Mouse (Mus musculus) forelimb bud, embryonic 11.5 days (tissue): Measurements from ENCODE around the gene Slc18a3.

ENCODE experiments used
- DNase-seq: peaks from one replicate; pipeline ENCODE4 v3.0.0-alpha.2; 2012; ENCODE audit warnings: low read depth, low spot score

Slc18a3 gene

DNA sequence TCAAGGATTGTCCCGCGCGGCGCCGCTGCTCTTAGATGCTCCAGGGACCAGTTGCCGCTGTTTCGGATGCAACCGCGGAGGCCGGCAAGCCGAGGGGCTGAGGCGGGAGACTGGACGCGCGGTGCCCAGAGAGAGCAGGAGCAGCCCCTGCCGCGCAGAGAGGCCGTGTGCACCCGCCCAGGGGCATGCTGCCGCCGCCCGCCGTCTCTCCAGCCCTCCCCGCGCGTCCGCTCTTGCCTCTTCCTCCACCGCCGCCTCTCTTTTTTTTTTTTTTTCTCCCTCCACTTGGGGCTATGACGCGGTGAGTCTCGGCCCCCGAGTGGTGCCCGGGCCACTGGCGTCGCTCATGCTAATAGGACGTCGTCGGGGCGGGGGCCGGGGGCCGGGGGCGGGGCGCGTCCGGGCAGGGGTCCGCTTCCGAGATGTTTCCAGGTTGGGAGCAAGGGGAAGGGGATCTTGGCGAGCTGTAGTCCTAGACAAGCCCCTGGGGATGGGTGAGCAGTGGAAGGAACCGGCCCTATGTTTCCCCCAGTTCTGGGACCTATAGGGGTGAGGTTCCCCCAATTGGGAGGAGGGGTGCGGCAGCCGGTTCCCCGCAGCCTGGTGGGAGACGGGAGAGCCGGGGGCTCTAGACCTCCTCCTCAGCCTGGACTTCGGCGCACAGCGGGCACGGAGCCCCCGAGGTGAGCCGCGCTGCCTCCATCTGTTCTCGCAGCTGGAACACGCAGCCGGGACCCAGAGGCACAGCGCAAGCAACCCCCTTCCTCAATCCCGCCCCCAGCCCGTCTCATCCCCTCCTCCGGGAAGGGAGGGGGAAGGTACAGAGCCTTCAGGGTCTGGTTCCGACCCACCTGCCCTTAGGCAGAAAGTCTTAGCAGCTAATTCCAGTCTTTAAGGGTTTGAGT, at the start of gene Slc18a3:
Gene Slc18a3 (minus strand): TSS at position 250 of the 905 bp plus-strand sequence.
- no peak for DNase-seq

DNA sequence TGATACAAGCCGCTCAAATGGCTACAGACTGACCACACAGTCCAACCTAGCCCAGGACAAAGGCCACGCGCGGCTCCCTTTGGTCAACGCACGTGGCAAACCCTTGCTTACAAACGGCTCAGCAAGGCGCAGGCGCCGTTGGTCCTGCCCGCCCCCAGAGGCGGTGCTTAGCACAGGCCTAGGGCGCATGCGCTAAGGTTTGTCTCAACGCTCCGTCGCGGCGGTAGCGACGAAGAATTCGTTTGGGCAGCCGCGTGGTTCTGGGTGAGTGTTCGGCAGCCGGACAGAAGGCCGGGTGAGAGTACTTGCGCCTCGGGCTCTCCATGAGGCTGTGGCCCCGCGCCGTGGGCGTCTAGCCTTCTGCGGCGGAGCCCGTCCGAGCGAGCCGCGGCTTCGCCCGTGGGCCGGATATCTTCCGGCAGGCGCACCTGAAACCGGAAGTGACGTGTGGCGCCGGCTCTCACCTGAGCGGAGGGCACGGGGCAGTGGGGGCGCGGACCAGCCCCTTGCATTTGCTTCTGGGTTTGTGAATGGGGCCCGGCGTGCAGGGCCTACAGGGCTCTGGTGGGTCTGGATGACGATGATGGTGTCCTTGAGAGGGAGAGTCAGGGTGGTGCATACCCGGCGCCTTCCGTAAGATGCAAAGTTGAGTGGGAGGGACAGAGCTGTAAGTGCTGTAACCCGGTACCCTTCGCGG, 48.8 kb upstream of the Slc18a3 start, which contains the start of gene Ercc6:
Gene Ercc6 (plus strand): TSS at position 186 of the 697 bp plus-strand sequence.
- DNase-seq, result peak; percentile 96

DNA sequence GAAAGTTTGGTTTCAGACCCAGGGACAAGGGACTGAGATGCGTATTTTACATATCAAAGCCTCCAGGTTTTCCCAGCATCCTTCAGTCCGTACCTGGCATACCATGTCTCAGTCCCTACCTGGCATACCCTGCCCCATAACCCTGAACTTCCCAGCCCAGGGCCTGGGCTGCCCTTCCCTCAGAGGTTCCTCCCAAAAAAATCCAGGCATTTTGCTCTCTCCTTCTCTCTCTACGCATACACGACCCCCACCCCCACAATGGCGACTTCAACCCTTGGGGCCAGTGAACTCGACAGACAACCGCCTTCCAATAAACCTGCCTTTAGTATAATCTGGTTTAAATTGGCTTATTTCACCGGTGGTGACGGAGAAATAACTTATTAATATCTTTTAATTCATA, 48.3 kb upstream of the Slc18a3 start:
- no peak for DNase-seq

DNA sequence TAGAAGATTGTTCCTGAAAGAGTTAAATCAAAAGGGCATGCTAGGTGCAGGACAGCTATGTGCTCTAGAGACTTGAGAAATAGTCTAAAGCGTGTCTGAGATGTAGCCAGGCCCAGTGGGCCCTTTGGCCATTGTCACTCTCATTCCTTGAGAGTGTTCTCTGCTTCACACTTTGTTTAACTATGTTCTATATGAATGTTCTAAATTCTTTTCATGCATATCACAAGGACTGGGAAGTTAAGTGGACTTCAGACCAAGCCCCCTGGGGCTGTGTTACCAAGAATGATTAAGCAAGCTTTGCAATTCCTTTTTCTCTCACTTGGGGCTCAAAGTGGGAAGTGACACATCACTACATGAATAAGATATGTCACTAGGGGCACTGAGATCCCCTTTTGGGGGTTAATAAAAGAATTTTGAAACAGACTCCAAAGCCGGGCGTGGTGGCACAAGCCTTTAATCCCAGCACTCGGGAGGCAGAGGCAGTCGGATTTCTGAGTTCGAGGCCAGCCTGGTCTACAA, 44.9 kb upstream of the Slc18a3 start:
- no peak for DNase-seq

DNA sequence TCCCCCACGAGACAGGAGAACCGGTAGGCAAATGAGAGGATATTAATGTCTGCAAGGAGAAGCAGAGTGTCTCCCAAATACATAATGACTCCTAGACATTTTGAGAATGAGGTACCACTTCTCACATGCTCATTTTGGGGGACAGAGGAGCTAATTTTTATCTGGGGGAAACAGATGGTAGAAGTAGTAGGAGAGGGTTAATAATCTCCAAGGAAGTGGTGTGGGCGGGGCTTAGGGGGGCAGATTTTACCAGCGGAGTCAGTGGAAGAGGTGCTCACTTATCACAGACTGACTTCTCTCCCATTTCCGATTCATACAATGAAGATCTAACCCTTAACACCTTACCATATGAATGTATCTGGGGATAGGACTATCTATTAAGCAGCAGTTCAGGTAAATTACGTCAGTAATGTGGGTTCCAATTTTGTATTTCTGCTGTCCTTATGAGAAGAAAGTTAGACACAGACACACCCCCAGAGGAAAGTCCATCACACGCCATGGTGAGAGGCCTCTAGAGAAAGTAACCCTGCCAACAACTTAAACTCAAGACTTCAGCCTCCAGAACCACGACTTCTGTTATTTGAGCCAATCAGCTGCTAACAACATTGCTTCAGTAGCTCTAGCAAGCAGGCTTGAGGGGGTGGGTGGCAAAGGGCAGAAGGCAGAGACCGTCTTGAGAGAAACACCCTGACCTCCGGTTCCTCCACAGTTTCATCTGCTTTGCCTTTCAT, 43.6 kb upstream of the Slc18a3 start:
- no peak for DNase-seq

DNA sequence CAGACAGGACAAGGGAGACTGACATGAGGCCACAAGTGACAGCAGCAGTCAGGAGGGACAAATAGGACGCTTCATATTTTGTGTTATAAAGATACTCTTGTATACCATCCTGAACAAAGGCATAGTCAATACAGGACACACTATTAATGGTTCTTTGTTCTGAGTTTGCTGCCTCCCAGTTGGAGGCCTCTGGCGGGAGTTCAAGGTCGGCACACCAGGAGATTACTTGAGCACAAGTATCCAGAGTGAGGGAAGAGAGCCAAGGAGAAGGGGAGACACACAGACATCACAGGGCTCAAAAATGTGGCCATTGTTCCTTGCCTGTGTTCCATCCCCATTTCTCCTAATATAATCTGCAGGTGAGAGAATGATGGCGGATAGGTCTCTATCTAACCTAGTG, 42.6 kb upstream of the Slc18a3 start:
- no peak for DNase-seq

DNA sequence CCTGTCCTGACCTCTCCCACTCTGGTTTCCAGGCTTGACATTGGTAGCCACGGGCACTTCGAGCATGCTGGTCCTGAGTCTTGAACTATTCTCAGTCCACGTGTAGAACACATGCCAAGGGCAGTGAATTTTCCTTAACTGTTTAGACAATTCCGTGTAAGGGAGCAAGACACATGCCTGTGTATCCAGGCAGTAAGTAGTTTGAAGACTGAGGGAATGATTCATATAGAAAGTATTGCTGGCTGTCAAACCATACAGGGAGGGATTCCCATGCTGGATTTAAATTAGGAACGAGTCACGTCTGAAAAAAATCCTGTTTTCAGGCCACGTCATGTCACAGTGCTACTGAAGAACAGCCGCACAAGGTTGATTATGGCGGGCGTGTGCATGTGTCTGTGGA, 41.7 kb upstream of the Slc18a3 start:
- no peak for DNase-seq

DNA sequence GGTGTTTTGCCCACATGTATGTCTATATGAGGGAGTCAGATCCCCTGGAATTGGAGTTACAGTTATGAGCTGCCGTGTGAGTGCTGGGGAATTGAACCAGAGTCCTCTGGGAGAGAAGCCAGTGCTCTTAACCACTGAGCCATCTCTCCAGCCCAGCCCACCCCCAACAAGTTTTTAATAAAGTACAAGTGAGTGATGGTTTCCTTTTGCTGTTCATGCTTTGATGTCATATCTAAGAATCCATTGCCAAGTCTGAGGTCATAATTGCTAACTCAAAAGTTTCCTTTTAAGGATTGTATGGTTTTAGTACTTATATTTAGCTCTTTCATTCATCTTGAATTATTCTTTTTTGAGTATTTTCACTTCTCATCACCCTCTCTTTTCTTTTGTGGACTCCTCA, 39.2 kb upstream of the Slc18a3 start:
- DNase-seq, result no peak

DNA sequence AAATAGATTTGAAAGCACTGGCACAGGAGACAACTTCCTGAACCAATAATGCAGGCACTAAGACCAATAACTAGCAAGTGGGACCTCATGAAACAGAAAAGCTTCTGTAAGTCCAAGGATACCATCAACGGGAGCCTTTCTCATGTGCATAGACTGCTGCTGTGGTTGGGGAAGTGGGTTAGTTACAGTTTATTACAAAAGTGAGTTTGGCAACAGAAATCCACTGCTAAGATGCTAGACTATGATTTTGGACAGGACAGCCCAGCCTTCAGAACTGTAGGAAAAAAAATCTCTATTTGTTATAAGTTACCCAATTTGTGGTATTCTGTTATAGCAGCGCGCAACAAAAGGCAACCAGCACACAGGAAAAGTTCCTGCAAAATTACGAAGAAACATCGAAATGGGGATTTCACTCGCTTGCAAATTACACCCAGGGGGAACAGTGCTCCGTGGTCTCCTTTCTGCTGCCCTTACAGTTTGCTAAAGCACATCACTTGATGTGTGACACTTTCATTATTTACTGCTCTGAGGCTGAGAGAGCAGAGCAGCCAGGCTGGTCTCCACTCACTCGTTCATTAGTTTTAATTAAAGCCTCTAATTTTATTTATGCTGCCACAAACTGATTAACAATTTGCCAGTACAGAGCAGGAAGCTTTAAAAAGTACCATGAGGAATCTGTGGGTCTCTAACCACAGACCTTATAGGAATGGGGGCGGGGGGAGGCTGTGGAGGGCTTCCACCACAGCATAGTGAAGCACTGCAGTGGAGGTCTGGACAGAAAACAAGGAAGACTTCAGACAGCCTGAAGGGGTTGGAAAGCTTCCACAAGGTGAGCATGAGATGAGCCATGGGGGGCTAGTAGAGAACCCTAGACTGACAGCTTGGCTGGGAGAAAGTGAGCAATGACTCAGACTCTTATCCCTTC, 38.4 kb upstream of the Slc18a3 start:
- DNase-seq, result no peak

DNA sequence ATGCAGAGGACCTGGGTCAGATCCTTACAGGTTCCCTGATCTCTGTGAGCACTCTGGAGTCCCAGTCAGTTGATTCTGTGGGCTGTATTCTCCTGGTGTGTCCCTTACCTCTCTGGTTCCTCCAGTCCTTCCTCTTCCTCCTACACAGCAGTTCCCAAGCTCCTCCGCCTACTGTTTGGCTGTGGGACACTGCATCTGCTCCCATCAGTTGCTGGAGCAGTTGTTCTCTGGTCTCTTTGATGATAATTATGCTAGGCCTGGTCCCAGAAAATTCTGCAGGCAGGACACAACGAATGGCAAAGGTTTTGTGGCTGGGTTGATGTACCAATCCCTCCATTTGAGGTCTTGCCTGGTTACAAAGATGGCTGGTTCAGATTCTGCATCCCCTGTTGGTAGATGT, 36.7 kb upstream of the Slc18a3 start:
- DNase-seq, result no peak

DNA sequence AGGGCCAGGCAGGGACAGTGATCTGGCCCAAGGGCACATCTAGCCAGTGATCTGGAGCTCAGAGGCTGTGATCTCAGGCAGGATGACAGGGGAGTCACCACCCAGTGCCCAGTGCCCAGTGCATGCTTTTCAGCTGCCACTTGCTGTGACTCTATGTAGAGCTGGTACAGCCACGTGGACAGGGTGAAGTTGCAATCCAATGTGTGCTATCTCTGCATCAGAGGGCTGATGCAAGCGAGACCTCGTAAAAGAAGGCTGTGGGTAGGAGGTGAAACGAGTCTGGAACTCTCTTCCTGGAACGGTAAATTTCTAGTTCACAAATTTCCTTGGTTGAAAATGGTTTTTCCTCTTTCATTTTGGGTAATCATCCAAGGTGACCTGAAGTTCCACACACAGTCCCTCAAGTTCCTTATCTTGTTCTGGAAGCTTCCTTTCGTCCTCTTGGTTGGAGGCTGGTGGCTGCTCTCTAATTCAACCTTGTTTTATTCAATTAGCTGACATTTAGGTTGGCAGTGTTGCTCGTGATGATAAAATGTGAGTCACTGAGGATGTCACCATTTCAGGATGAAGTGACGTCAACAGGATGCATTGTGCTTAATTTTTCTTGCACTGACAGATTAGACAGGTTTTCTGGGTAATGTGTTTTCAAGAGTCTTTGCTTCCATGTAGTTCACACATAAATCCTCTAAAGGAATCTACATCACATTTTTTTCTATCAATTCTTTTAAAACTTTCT, 31.6 kb upstream of the Slc18a3 start:
- DNase-seq, result no peak

DNA sequence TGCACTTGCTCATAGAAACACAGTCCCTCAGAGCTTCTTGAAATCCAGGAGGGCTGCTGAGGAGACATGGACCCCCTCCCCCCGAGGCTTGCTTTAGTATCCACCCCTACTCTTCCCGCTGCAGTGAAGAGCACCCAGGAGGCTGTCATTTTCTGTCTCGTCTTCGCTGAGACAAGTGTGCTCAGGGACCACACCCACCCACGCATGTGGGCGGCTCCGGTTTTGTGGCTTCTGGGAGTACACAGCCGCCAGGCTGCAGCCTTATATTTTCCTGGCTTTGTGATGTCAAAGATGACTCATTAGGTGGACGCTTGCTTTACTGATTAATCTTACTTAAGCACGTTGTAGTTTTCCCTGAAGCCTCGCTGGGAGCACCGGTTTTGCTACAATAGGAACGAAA, 27.9 kb upstream of the Slc18a3 start:
- no peak for DNase-seq

DNA sequence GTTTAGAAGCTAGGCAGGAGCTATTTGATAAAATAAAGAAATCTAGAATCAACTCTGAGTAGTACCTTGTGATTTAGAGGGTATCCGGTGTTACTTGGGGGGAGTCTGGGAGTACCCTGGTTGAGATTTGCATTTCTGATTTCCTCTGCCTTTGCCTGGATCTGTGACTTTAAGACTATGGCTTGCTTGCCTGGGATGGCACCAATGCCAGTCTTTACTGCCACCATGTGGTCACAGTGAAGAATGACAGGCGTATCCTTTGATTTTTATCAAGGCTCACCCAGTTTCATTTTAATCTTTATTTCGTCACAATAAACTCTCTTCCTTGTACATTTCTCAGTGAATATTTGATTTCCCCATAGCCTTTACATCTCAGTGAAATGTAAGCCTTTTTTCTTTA, 17.4 kb upstream of the Slc18a3 start:
- peak; percentile 45 for DNase-seq

DNA sequence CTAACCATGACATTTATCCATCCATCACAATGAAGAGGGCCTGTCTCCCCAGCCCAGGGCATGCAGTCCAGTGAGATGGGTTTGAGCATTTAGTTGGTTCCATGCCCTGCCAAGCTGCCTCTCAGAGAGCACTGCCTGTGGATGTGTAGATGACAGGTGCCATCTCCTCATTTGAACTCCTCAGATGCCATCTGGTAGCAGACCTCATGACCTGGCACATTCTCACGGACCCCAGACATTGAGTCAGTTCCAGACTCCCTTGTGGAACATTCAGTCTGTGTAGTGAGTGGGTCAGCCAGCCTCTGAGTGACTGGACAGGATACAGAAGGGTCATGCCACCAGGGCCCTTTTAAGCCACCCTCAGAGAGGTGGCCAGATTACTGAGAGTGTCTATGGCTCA, 12.9 kb upstream of the Slc18a3 start:
- no peak for DNase-seq

DNA sequence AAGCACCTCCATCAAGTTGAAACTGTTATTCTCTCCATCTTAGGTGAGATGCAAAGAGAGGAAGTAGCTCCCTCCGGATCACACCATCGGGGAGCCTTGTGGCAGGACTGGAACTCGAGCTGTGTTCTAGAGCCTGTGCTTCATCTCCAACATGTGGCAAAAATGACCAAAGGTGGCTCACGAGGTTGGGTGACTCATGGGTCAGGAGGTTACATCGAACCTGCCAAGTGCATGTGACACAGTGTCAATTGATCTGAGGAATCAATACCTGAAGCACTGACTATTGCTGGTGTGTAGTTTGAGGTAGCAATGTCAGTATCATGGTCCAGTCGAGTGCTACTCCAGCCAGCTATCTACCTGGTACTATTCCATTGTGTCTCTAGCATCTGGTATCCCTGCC, 11.9 kb upstream of the Slc18a3 start:
- no peak for DNase-seq

DNA sequence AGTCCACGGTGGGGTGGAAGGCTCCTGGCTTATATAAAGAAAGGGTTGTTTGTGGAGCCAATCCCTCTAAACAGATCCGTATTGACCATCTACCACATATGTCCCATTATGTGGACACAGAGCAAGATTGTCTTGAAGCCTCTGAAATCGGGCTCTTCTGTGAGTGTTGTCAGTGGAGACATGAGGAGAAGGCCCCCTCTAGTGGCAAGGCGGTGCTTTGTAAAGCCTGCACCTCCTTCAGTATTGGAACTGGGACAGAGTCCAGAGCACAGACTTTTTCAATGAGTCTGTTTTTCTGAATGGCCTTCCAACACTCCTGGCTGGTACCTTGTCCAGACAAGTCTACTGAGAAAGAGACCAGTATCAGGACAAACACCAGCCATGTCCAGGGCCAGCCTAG, 8.3 kb upstream of the Slc18a3 start:
- DNase-seq, result peak; percentile 47

DNA sequence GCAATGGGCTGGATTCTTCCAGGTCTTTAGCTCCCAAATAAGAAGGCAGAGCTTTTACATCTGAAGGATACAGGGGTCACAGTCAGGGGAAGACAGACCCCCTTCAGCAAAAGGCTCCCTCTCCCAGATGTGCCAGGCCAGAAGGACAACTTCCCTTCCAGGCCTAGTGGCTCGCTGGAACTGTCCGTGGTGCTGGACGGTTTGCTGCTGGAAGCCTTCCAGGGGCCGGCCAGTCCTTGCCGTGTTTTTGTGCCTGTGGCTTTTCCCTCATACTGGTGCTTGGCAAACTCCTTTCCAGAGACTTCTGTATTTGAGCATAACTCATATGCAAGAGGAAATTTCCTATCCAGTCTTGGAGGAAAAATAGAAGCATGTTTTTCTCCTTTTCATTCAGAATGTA, 3.0 kb upstream of the Slc18a3 start:
- DNase-seq, result peak; percentile 69

DNA sequence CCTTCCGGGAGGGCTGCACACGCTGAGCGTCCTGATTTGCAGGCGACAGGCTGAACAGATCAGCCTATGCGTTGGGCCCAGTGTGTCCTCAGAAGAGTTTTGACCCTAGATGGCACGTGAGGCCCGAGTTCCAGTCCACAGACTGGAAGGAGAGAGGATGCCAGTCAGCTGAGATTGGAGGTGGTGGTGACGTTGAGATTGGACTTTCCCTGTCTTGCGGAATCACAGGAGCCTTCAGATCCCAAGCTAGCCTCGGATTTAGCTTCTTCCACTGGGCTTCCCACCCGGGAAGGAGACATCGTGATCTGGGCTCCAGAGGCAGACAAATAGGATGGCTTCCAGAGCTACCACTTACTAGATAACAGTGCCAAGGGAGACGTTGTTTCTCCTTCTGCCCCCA, 1.2 kb upstream of the Slc18a3 start, which contains the start of gene Chat:
Gene Chat (minus strand): TSS at position 101 of the 400 bp plus-strand sequence.
- no peak for DNase-seq

DNA sequence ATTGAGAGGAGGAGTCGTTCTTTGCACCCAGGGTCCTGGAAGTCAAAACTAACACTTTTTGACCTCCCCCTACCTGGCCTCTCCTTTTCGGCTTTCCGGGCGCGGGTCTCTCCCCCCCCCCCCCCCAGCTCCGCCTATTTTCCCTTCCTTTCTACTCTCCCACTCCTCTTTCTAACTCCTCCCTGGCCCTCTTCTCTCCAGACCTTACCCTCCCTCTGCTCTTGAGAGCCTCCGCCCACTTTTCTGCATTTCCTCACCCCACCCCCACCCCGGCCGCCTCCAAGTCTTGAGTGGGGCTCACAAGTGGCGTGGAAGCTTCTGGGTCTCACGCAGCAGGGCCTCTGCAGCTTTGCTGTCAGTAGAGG, 838 bp upstream of the Slc18a3 start:
- DNase-seq, result no peak
